Mouse (Mus musculus) neural tube, embryonic 12.5 days (tissue): Measurements from ENCODE around the gene Arfgap3. TPM values are rescaled to one million over a fixed set of nuclear protein-coding genes. Genes with fewer than 3 reads are reported as not detected.

Experiments
- ATAC-seq: fragments of 200-750 bp; cut with Nextera tagmentation; 2 replicates; pipeline ENCODE4 v1.8.0; 2017; ENCODE audit warnings: low read depth, mild to moderate bottlenecking, moderate TSS enrichment, moderate library complexity; ENCODE audit not compliant: low FRiP score
- H3K27ac ChIP-seq: fragments of 300-500 bp; sonication (generic); 2 replicates; pipeline ENCODE4 v1.5.1; 2016
- H3K27me3 ChIP-seq: fragments of 300-500 bp; sonication (generic); replicated peaks from 2 replicates; pipeline ENCODE4 v1.6.1; 2016; ENCODE audit warnings: mild to moderate bottlenecking
- H3K36me3 ChIP-seq: fragments of 300-500 bp; sonication (generic); 2 replicates; pipeline ENCODE4 v1.6.1; 2016; ENCODE audit warnings: mild to moderate bottlenecking
- H3K4me1 ChIP-seq: fragments of 300-500 bp; sonication (generic); 2 replicates; pipeline ENCODE4 v1.6.1; 2016
- H3K4me2 ChIP-seq: fragments of 300-500 bp; sonication (generic); replicated peaks from 2 replicates; pipeline ENCODE4 v1.6.1; 2016; ENCODE audit warnings: mild to moderate bottlenecking
- H3K4me3 ChIP-seq: fragments of 300-500 bp; sonication (generic); 2 replicates; pipeline ENCODE4 v1.5.1; 2016
- H3K9ac ChIP-seq: fragments of 300-500 bp; sonication (generic); 2 replicates; pipeline ENCODE4 v1.6.1; 2016; ENCODE audit warnings: mild to moderate bottlenecking
- H3K9me3 ChIP-seq: fragments of 300-500 bp; sonication (generic); 2 replicates; pipeline ENCODE4 v1.6.1; 2016; ENCODE audit warnings: mild to moderate bottlenecking
- WGBS: fragments of 180-500 bp; shearing (Covaris S2); methylation state at CpG from one replicate; pipeline ENCODE4 v1.1.7; 2016; 5-methylcytosine and 5-hydroxymethylcytosine counted together
- polyA plus RNA-seq: library from polyadenylated mRNA; unstranded; fragments of >200 nt; fragmentation: Nextera tagmentation; extraction: Ambion mirVana; gene quantifications from 2 replicates; pipeline ENCODE4 v1.2.1, GENCODE M21; 2016

The Arfgap3 gene
- polyA plus RNA-seq, 1 experiment from 2014 or later, result 39.0 TPM

GRCm38 (mm10) chr15:83299916-83300582 lies 50.0 kb downstream of the Arfgap3 start:
- no peak overlapping the region for H3K27ac ChIP-seq
- H3K4me2 ChIP-seq, result no peak overlapping the region
- no peaks in the 10 kb centered on the region for H3K9me3 ChIP-seq
- H3K4me1 ChIP-seq, result 0 out of 2 replicates have a peak, but pooled peaks cover 4% of the 10 kb centered on the region
- peaks cover 15% of the 10 kb centered on the region for H3K36me3 ChIP-seq
- no peak overlapping the region for H3K4me3 ChIP-seq
- WGBS, result 60% methylated on average over 10 of the region's 10 CpGs
- H3K27me3 ChIP-seq, result no peaks in the 10 kb centered on the region
- no peak for ATAC-seq
- H3K9ac ChIP-seq, result no peak overlapping the region

GRCm38 (mm10) chr15:83299450-83299849 lies 50.6 kb downstream of the Arfgap3 start:
- WGBS, result 93% methylated on average over 7 of the region's 7 CpGs
- no peak overlapping the region for H3K27ac ChIP-seq
- no peak overlapping the region for H3K4me2 ChIP-seq
- no peaks in the 10 kb centered on the region for H3K27me3 ChIP-seq
- ATAC-seq, result no peak
- no peak overlapping the region for H3K9ac ChIP-seq
- H3K4me1 ChIP-seq, result 0 out of 2 replicates have a peak, but pooled peaks cover 4% of the 10 kb centered on the region
- H3K4me3 ChIP-seq, result no peak overlapping the region
- H3K36me3 ChIP-seq, result peaks cover 15% of the 10 kb centered on the region
- H3K9me3 ChIP-seq, result no peaks in the 10 kb centered on the region

GRCm38 (mm10) chr15:83298810-83299209 lies 51.2 kb downstream of the Arfgap3 start:
- no peaks in the 10 kb centered on the region for H3K9me3 ChIP-seq
- H3K9ac ChIP-seq, result no peak overlapping the region
- H3K27me3 ChIP-seq, result no peaks in the 10 kb centered on the region
- 0 out of 2 replicates have a peak, but pooled peaks cover 4% of the 10 kb centered on the region for H3K4me1 ChIP-seq
- peaks cover 15% of the 10 kb centered on the region for H3K36me3 ChIP-seq
- ATAC-seq, result no peak
- no peak overlapping the region for H3K4me2 ChIP-seq
- no peak overlapping the region for H3K4me3 ChIP-seq
- H3K27ac ChIP-seq, result no peak overlapping the region
- WGBS, result 82% methylated on average over 2 of the region's 2 CpGs

GRCm38 (mm10) chr15:83298313-83298712 lies 51.7 kb downstream of the Arfgap3 start:
- no peaks in the 10 kb centered on the region for H3K27me3 ChIP-seq
- peaks cover 15% of the 10 kb centered on the region for H3K36me3 ChIP-seq
- no peaks in the 10 kb centered on the region for H3K9me3 ChIP-seq
- no peak for ATAC-seq
- H3K4me2 ChIP-seq, result no peak overlapping the region
- H3K9ac ChIP-seq, result no peak overlapping the region
- no peak overlapping the region for H3K4me3 ChIP-seq
- 79% methylated on average over 8 of the region's 8 CpGs for WGBS
- 0 out of 2 replicates have a peak, but pooled peaks cover 4% of the 10 kb centered on the region for H3K4me1 ChIP-seq
- no peak overlapping the region for H3K27ac ChIP-seq

GRCm38 (mm10) chr15:83296771-83297311 lies 53.2 kb downstream of the Arfgap3 start:
- Histone ChIP-seq H3K27ac (no peak overlapping the region), H3K27me3 (no peaks in the 10 kb centered on the region), H3K9me3 (no peaks in the 10 kb centered on the region), H3K4me3 (no peak overlapping the region), H3K4me1 (peaks cover 8% of the 10 kb centered on the region; the same call in 1 of the 2 replicates), H3K36me3 (peaks cover 7% of the 10 kb centered on the region; the same call in 1 of the 2 replicates), H3K9ac (no peak overlapping the region), H3K4me2 (no peak overlapping the region)
- ATAC-seq, result no peak
- 52% methylated on average over 6 of the region's 8 CpGs for WGBS

GRCm38 (mm10) chr15:83296050-83296449 lies 54.0 kb downstream of the Arfgap3 start:
- no peak overlapping the region for H3K9ac ChIP-seq
- no peak for ATAC-seq
- WGBS, result 92% methylated on average over 4 of the region's 4 CpGs
- H3K27ac ChIP-seq, result no peak overlapping the region
- H3K36me3 ChIP-seq, result 0 out of 2 replicates have a peak, but pooled peaks cover 5% of the 10 kb centered on the region
- H3K27me3 ChIP-seq, result no peaks in the 10 kb centered on the region
- no peak overlapping the region for H3K4me3 ChIP-seq
- H3K4me1 ChIP-seq, result peaks cover 8% of the 10 kb centered on the region; the same call in 1 of the 2 replicates
- H3K9me3 ChIP-seq, result no peaks in the 10 kb centered on the region
- H3K4me2 ChIP-seq, result no peak overlapping the region

- Histone ChIP-seq H3K9ac (no peak overlapping the region), H3K4me1 (peaks cover 8% of the 10 kb centered on the region; the same call in 1 of the 2 replicates), H3K27me3 (no peaks in the 10 kb centered on the region), H3K9me3 (no peaks in the 10 kb centered on the region), H3K4me3 (no peak overlapping the region), H3K27ac (no peak overlapping the region), H3K4me2 (no peak overlapping the region), H3K36me3 (0 out of 2 replicates have a peak, but pooled peaks cover 5% of the 10 kb centered on the region)
- ATAC-seq, result no peak
- WGBS, result 84% methylated on average over 3 of the region's 3 CpGs
Observed at GRCm38 (mm10) chr15:83294954-83295353, 55.1 kb downstream of the Arfgap3 start.

GRCm38 (mm10) chr15:83293706-83294645 lies 56.1 kb downstream of the Arfgap3 start:
- Histone ChIP-seq H3K27ac (no peak overlapping the region), H3K36me3 (0 out of 2 replicates have a peak, but pooled peaks cover under 1% of the 10 kb centered on the region), H3K4me2 (no peak overlapping the region), H3K9me3 (no peaks in the 10 kb centered on the region), H3K4me1 (peaks cover 8% of the 10 kb centered on the region; the same call in 1 of the 2 replicates), H3K4me3 (no peak overlapping the region), H3K27me3 (no peaks in the 10 kb centered on the region), H3K9ac (no peak overlapping the region)
- no peak for ATAC-seq
- 94% methylated on average over 8 of the region's 8 CpGs for WGBS

- WGBS, result 80% methylated on average over 6 of the region's 6 CpGs
- no peaks in the 10 kb centered on the region for H3K9me3 ChIP-seq
- H3K27me3 ChIP-seq, result no peaks in the 10 kb centered on the region
Observed at GRCm38 (mm10) chr15:83293144-83293543, 56.9 kb downstream of the Arfgap3 start.

GRCm38 (mm10) chr15:83292261-83293056 lies 57.6 kb downstream of the Arfgap3 start:
- no peak overlapping the region for H3K4me2 ChIP-seq
- H3K36me3 ChIP-seq, result no peaks in the 10 kb centered on the region
- H3K4me1 ChIP-seq, result peaks cover 8% of the 10 kb centered on the region; the same call in 1 of the 2 replicates
- H3K9ac ChIP-seq, result no peak overlapping the region
- H3K4me3 ChIP-seq, result no peak overlapping the region
- no peak for ATAC-seq
- WGBS, result 86% methylated on average over 13 of the region's 13 CpGs
- no peak overlapping the region for H3K27ac ChIP-seq
- H3K27me3 ChIP-seq, result no peaks in the 10 kb centered on the region
- H3K9me3 ChIP-seq, result no peaks in the 10 kb centered on the region

More at GRCm38 (mm10) chr15:83293144-83293543, 56.9 kb downstream of the Arfgap3 start:
- Histone ChIP-seq H3K27ac (no peak overlapping the region), H3K4me3 (no peak overlapping the region), H3K36me3 (no peaks in the 10 kb centered on the region), H3K4me1 (peaks cover 8% of the 10 kb centered on the region; the same call in 1 of the 2 replicates), H3K4me2 (no peak overlapping the region), H3K9ac (no peak overlapping the region)
- no peak for ATAC-seq

GRCm38 (mm10) chr15:83290899-83291298 lies 59.1 kb downstream of the Arfgap3 start:
- no peak overlapping the region for H3K9ac ChIP-seq
- 84% methylated on average over 2 of the region's 2 CpGs for WGBS
- H3K4me1 ChIP-seq, result peaks cover 4% of the 10 kb centered on the region; the same call in 1 of the 2 replicates
- H3K9me3 ChIP-seq, result no peaks in the 10 kb centered on the region
- no peak overlapping the region for H3K4me2 ChIP-seq
- no peak overlapping the region for H3K4me3 ChIP-seq
- no peak overlapping the region for H3K27ac ChIP-seq
- no peaks in the 10 kb centered on the region for H3K36me3 ChIP-seq
- no peak for ATAC-seq
- no peaks in the 10 kb centered on the region for H3K27me3 ChIP-seq
